Mouse (Mus musculus) urinary bladder, postnatal 4 days (tissue): ENCODE data around the gene Ocel1.
A peak's percentile ranks its signal among the peaks of the same experiment; 100 is the strongest.
"Not testable (repeated sequence)": the region's sequence is repeated elsewhere in the genome, so short reads cannot be mapped to it uniquely, and the experiment has no call there.

Experiments
- DNase-seq, 2 experiments: peaks; one replicate each; pipeline ENCODE4 v3.0.0; 2021 to 2022; ENCODE audit warnings: low spot score in 2 of 2

Gene Ocel1

DNA sequence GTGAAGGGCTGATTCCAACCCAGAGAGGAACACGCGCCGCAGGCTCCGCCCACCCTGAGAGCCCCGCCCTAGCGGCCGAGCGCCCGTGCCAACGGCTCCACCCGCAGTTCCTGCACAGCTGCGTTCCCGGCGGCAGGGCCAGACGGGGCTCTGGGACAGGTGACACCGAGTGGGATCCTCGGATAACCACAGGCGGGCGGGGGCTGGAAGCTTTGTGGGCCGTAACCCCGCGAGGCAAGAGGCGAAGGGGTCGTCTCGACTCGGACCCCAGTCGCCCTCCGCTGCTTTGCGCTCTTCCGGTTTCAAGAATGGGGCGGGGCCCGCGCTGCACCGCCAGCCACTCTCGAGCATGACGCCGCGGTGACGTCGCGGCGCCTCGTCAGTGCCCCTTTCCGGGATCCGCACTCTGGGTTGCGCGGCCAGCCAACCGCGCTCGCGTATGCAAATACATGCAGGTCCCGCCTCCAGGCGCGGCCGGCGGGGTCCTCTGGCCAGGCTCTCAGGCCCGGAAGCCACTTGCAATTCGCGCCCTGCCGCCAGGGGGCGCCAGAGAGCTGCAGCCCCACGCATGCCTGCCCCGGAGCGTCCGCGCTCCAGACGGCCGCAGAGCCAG lies at the start of gene Ocel1:
TSS of gene Ocel1 (plus strand) at position 63 of the 613 bp plus-strand sequence.
- DNase-seq, result peak; percentile 96

DNA sequence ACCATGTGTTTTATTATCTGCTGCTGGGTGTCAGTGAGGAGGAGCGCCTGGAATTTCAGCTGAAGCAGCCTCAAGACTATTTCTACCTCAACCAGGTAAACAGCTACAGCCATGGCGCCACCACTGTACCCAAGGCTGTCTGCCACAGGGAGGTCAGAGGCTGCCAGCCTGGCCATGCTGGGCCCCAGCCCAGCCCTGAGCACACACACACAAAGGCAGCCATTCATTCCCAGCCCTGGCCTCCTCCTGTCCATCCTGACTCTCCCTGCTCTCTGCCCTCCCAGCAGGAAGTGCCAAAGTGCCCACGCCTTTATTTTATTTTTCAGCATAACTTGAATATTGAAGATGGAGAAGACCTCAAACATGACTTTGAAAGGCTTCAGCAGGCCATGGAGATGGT lies 48.2 kb upstream of the Ocel1 start:
- DNase-seq, result no peak

DNA sequence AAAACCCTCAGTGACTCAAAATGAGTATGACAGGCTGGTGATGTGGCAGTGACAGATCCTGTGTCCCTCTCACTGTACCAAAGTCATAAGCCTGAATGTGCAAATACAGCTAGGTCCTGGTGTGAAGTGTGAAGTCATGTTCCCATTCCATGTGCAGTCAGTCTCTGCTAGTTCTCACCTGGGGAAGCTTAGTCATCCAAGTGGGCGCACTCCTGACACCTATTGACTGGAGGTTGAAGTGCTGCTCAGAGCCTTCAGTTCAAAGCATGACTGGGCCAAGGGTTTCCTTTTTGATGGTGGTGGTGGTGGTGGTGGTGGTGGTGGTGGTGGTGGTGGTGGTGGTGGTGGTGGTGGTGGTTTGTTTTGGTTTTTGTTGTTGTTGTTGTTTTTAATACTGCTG lies 46.2 kb upstream of the Ocel1 start:
- DNase-seq, result no peak

DNA sequence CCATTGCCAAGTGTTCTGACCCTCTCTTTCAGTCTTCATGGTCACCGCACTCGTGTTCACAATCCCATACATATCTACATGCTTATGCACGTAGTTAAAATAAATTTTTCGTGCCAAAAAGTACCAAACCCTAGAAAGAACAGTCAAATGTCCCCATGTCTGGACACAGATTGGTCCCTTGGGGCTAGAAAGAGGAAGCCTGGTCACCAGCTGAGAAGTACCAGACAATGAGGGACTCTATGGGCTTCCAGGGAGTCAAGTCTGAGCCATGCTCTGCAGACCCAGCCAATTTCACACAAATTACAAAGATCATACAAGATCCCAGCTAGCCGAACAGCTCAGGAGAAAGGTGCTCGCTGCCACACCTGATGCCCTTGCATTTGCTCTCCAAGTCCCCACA lies 33.3 kb upstream of the Ocel1 start:
- DNase-seq, result not testable (repeated sequence)

DNA sequence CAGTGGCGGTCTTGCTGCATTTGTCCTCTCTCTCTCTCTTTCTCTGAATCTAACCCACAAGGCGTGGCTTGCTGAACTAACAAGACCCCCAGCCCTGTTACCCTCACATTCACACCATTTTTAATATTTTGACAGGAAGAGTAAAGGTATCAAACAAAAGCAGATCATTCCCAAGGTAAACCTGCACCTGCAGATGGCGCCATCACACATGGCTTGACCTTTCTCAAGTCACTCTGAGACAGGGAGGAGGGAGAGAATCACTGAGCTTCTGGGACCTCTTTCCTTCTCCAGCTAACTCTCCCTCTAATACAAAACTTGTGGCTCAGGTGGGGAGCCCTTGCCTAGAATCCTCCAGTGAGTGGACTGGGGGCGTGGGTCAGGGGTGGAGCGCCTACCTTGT lies 30.5 kb upstream of the Ocel1 start:
- DNase-seq, result no peak

DNA sequence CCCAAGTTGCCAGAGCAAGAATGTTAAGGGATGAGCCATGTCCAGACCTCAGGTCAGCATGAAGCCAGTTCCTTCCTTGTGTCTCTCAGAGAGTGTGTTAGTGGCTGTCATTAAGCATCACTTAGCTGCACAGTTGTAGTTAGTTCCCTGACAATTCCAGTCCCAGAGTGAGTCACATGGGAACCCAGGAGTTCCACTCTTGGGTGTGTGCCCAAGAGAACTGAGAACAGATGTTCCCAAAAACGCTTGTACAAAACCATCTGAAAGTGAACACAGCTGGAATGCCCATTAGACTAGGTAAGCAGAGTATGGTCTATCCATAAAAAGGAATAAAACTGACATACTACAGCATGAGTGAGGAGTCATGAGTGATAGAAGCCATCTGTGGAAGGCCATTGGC lies 24.5 kb upstream of the Ocel1 start:
- DNase-seq, result no peak

DNA sequence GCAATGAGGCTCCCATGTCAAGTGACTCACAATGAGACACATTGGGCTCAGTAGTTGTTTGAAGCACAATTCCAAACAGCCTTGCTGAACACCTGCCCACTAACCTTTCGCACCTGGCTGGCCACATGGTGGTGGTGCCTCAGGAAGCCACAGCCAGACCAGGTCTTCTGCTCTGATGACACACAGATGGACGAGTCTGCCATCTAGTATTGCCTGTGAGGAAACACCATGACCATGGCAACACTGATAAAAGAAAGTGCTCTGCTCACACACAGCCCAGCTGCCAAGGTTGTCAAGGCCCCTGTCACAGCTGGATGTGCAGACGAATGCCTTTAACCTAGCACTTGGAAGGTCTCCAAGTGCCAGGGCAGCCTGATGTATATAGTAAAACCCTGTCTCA lies 20.0 kb upstream of the Ocel1 start:
- DNase-seq, result no peak

DNA sequence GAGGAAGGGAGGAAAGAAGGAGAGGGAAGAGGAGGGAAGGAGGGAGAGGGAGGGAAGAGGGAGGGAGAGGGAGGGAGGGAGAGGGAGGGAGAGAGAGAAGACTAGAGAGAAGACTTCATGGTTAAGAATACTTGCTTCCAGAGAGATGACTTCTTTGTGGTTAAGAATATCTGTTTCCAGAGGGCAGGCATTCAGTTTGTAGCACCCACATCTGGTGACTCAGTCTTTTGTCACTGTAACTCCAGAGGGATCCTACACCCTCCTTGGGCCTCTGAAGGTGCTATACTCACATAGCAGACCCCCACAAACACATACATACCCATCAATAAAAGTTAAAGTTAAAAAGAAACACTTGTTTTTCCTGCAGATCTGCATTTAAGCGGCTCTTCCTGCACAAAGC lies 19.6 kb upstream of the Ocel1 start:
- no peak for DNase-seq

DNA sequence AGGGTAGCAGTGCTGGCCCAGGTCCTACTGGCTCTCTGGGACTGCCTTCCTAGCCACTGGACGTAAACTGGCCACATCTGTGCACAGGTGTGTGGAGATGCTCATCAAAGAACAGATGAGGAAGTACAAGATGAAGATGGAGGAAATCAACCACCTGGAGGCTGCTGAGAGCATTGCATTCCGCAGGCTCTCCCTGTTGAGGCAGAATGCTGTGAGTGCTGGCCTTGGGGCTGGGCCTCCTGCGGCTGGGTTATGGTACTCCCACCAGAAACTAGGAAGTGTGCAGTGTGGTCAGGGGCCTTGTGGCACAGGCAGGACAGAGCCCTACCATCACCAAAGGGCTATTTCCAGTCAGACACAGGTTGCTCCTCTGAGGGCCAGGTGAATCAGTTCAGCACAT lies 13.1 kb upstream of the Ocel1 start:
- no peak for DNase-seq

DNA sequence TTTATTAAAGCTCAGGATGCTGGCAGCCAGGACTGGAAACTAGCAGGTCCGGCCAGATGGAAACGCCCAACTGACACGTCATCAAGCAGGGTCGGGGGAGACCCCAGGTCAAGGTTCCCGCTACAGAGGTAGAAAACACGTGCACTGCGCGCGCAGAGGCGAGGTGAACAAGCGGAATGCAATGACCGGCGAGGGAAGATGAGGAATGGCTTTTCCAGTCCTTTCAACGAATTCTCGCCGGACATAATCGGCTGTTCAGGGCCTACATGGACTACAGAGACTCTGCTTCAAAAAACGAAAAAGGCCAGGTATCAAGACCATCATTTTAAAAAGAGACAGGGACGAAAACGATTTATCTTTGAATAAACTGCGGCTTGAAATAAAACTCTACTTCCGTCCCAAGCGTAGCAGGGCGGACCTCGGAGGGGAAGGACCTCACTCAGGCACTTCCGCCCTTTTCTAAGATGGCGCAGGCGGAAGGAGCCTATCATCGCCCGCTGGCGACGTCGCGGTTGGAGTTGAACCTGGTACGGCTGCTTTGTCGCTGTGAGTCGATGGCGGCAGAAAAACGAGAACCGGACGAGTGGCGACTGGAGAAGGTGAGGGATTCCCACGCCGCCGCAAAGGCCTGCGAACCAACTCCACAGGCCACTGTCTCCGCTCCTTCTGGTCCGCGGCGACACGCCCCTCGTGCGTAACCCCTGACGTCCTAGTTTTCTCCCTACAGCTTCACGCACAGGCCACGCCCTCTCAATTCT lies 4.1 kb upstream of the Ocel1 start, which contains the start of gene Use1:
TSS of gene Use1 (plus strand) at position 78 of the 758 bp plus-strand sequence.
- peak; percentile 85 to 86 for DNase-seq

DNA sequence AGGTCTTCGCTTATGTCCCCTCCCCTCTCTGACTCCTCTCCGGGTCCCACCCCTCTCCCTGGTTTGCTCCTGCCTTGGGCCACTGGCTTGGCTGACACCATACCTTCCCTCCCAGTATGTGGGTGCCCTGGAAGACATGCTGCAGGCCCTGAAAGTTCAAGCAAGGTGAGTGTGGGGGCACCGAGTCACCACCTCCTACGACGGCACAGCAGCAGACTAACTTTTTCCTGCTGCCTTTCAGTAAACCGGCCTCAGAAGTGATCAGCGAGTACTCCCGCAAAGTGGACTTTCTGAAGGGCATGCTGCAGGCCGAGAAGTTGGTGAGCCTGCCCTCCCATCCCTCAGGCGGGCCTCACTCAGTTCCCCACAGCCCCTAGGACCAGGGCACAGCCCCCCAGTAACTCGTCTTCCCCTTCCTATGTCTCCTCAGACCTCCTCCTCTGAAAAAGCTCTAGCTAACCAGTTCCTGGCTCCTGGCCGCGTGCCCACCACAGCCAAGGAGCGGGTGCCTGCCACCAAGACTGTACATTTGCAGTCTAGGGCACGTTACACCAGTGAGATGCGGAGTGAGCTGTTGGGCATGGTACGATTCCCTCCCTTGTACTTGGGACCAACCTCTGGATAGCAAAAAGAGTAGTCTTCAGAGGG lies 3.4 kb upstream of the Ocel1 start:
- no peak for DNase-seq

DNA sequence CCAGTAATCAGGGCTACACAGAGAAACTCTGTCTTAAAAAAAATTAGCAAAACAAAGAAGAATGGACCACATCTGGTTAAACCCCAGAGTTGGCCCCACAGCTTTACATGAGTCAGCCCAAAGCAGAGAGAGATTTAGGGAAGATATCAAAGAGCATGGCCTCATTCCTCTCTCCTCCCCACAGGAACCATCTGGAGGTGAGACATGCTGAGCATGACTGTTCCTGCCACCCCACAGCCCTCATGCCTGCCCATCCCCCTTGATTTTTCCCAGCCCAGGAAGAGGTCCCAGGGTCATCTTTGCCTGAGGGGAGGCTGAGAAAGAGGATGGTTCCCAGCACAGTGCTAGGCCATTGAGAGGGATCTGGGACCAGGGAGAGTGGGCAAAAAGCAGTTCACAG lies 2.7 kb upstream of the Ocel1 start:
- DNase-seq, result no peak

DNA sequence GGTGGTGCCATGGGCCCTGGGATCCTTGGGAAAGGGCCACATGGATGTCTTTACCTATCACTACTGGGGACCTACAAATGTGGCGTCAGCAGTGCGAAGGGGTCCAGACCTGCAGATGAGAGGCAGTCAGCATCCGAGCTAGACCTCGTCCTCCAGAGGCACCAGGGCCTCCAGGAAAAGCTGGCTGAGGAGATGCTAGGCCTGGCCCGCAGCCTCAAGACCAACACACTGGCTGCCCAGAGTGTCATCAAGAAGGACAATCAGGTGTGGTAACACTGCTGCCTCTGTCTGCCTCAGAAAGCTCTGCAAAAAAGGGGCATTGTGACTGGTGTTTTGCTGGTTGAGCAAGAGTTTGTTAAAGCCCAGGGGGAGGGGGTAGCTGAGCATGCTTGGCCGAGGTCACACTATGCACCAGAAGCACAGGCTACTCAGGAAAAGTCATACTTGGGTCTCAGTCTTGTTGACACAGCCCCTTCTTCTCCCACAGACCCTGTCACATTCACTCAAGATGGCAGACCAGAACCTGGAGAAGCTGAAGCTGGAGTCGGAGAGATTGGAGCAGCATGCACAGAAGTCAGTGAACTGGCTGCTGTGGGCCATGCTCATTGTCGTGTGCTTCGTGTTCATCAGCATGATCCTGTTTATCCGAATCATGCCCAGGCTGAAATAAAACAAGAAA lies 1.9 kb upstream of the Ocel1 start:
- no peak for DNase-seq

DNA sequence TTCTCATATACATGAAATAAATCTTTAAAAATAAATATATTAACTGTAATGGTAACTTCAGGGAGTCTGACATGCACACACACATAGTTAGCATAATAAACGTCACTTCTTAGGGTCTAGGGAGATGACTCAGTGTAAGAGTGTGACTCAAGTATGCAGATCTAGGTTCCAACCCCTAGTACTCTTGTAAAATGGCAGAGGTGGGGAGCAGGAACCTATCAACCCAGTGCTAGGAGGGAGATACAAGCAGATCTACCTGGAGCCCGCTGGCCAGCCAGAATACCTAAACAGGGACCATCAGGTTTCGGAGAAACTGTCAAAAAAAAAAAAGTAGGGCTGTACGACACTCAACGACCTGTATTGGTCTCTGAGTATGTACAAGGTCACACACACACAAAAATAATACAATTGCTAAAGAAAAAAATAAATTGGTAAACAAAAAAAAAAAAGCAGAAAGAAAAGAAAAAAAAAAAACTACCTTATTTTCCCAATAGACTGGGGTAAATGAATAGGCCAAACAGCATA lies 325 bp upstream of the Ocel1 start:
- DNase-seq, result no peak

DNA sequence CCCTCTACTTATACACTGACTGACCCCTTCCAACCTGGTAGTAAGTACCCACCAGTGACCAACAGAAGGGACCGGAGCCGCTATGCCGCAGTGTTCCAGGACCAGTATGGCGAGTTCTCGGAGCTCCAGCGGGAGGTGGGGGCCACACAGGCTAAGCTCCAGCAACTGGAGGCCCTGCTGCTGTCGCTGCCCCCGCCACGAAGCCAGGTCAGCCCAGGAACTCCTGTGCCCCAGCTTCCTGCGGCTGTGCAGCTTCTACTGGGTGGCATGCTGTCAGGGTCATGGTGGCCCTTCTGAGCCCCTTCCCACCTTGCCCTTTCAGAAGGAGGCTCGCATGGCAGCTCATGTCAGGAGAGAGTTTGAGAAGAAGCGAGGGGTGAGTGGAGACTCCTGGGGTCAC lies 1.3 kb downstream of the Ocel1 start:
- DNase-seq, result no peak

DNA sequence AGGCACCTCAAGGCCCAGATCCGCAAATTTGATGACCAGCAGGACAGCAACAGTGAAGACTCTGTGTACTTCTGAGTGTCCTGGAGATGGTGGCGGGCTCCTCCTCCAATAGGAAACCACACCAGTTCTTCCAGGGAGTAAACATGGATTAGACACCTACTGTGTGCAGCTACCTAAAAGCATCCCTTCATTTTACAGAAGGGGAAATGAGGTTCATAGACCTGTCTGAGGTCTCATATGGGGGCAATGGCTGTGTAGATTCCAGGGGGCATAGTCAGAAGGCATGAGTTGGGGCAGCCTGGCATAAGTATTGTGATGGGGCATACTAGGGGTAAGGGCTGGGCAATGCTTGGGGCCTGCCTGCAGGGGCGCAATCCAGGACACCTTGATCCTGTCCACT lies 1.9 kb downstream of the Ocel1 start:
- no peak for DNase-seq

DNA sequence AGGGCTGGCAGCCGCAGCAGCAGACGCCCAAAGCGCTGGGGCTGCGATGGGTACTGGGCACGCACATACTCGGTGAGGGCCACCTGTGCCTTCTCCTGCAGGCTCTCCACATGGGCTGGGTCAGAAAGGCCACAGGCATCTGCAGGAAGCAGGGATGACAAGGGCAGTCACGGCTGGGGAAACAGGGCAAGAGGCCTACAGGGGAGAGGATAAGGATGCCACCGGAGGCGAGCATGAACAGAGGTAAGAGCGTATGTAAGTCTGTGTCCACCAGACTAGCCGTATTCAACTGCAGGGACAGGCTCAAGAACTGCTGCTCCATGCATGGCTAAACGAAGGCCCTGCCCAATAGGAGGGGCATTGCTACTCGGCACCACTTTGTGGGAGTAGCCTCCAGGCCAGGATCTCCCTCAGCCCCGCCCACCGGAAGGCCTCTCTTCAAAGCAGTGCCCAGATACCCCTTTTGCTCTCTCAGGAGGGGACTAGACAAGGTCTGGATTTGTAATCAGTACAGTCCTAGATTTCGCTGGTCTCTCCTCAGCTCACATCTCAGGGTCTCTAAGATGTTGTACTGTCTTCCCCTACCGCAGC lies 3.6 kb downstream of the Ocel1 start:
- DNase-seq, result no peak

DNA sequence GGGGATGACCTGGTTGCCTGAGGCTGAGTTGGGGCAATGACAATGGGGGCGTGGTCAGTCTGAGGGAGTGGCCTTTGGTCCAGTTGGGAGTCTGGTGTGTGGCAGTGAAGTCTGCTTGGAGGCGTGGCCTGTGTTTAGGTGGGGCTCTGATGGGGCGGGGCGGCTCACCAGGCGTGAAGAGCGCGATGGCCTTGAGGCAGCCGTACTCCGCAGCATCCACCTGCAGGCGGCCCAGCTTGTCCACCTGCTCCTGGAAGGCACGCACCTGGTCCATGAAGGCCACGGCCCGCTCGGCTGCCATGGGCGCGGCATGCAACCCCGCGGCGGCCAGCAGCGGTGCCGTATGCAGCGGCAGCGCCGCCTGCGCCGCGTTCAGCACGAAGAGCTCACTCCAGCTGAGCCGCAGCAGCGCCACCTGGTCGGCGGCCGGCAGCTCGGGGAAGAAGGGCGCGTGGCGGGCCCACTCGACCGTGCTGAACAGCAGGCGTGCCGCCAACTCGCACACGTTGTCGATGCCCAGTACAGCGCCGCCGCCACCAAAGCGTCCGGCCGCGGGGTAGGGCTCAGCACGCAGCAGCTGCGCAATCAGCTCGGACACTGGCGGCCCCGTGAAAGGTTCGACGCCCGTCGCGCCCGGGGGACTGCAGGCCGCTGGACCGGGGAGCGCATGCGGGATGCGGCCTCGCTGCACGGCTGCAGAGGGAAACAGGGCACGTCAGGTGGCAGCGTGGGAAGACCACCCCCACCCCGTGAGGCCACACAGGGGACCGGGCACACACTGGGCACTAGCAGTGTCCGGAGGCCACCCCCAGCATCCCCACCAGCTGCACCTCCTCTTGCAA lies 4.7 kb downstream of the Ocel1 start:
- DNase-seq, result peak in 1 of 2 experiments; percentile 52

DNA sequence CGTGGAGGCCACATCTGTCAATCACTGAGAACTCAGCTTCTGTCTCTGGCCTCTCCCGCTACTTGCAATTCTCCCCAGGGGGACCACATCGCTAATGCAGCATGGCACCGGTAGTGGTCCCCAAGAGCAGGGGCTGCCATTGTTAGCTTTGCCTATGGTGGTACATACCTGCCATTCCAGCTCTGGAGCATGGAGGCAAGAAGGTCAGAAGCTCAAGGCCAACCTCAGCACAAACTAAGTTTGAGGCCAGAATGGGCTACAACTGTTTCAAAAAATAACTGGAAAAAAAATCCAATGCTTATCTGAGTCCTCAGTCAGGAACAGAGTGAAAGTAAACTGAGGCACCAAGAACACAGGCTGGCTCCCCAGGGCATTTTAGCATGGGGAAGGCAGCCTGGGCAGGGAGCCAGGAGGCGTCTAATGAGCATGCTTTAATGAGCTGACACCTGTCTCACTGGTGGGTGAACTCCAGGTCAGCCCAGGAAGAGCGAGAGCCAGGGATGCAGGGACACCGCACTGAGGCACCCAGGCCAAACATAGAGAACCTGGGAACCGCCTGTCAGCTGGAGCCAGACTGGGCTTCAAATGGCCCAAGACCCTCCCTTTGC lies 5.4 kb downstream of the Ocel1 start:
- DNase-seq, result no peak

DNA sequence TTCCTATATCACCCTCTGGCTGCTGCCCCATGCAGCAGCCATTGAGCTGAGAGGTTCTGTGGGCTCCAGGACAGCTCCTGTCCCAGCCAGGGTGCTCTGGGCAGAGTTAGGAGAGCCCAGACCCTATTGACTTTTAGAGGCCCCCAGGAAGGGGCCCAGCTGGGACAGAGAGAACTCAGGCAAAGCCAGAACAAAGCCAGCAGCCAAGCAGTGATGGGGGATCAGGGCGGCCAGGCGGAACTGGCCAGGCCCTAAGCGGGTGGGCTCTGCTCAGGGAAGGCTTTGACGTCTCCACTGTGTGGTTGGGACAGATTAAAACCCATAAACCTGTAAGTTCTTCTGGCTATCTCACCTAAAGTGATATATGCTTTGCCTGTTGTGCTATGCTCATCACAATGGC lies 7.9 kb downstream of the Ocel1 start:
- no peak for DNase-seq
